Mouse (Mus musculus) heart, embryonic 14.5 days (tissue): ENCODE measurements around the gene Palm3. TPM values are rescaled to one million over a fixed set of nuclear protein-coding genes. Genes with fewer than 3 reads are reported as not detected.
A peak's percentile ranks its signal among the peaks of the same experiment; 100 is the strongest.

Source experiments
- ATAC-seq: fragments of 200-750 bp; cut with Nextera tagmentation; 2 replicates; pipeline ENCODE4 v1.8.0; 2017; ENCODE audit warnings: low read depth, moderate TSS enrichment; ENCODE audit not compliant: insufficient number of reproducible peaks, insufficient read depth, low FRiP score
- H3K27ac ChIP-seq, 2 experiments: fragments of 200-500 bp in 1 of 2; fragments of 300-500 bp in 1 of 2; sonication (generic) in 1 of 2; replicated peaks in 1 of 2; 2 replicates each; pipeline ENCODE4 v1.5.1; 2012 to 2014; ENCODE audit warnings: low read depth in 2 of 2, low read length in 2 of 2, control low read depth in 1 of 2, mild to moderate bottlenecking in 1 of 2, mixed read lengths in 1 of 2; ENCODE audit not compliant: control insufficient read depth in 1 of 2, insufficient read depth in 1 of 2
- H3K27me3 ChIP-seq: fragments of 300-500 bp; sonication (generic); 2 replicates; pipeline ENCODE4 v1.6.1; 2014; ENCODE audit warnings: mild to moderate bottlenecking, low read length, control low read depth; ENCODE audit not compliant: control insufficient read depth, insufficient read depth
- H3K36me3 ChIP-seq: fragments of 300-500 bp; sonication (generic); 2 replicates; pipeline ENCODE4 v1.6.1; 2014; ENCODE audit warnings: mild to moderate bottlenecking, control low read depth, low read length, mixed read lengths; ENCODE audit not compliant: control insufficient read depth, insufficient read depth
- H3K4me1 ChIP-seq, 2 experiments: fragments of 200-500 bp in 1 of 2; fragments of 300-500 bp in 1 of 2; sonication (generic) in 1 of 2; 2 replicates each; pipeline ENCODE4 v1.6.1; 2012 to 2014; ENCODE audit warnings: low read length in 2 of 2, control low read depth in 1 of 2, mixed read lengths in 1 of 2; ENCODE audit not compliant: control insufficient read depth in 2 of 2, insufficient read depth in 2 of 2
- H3K4me2 ChIP-seq: fragments of 300-500 bp; sonication (generic); 2 replicates; pipeline ENCODE4 v1.6.1; 2014; ENCODE audit warnings: mild to moderate bottlenecking, low read length
- H3K4me3 ChIP-seq, 2 experiments: fragments of 200-500 bp in 1 of 2; fragments of 300-500 bp in 1 of 2; sonication (generic) in 1 of 2; 2 replicates each; pipeline ENCODE4 v1.5.1; 2012 to 2014; ENCODE audit warnings: low read length in 2 of 2, mild to moderate bottlenecking in 2 of 2, control low read depth in 1 of 2, low read depth in 1 of 2, moderate library complexity in 1 of 2; ENCODE audit not compliant: control insufficient read depth in 1 of 2, insufficient read depth in 1 of 2
- H3K9ac ChIP-seq: fragments of 300-500 bp; sonication (generic); 2 replicates; pipeline ENCODE4 v1.6.1; 2014; ENCODE audit warnings: mild to moderate bottlenecking, low read length
- H3K9me3 ChIP-seq: fragments of 300-500 bp; sonication (generic); 2 replicates; pipeline ENCODE4 v1.6.1; 2016; ENCODE audit warnings: low read length, control low read depth; ENCODE audit not compliant: control insufficient read depth
- WGBS: fragments of 180-500 bp; shearing (Covaris S2); extraction: QIAGEN DNeasy Blood & Tissue Kit; methylation state at CpG from one replicate; pipeline ENCODE4 v1.1.7; 2014; 5-methylcytosine and 5-hydroxymethylcytosine counted together
- polyA plus RNA-seq: library from polyadenylated mRNA; unstranded; fragments of >200 nt; fragmentation: Nextera tagmentation; extraction: Ambion mirVana; gene quantifications from 2 replicates; pipeline ENCODE4 v1.2.1, GENCODE M21; 2014

Palm3 gene
- polyA plus RNA-seq, 1 experiment from 2014 or later, result 1.2 TPM

DNA sequence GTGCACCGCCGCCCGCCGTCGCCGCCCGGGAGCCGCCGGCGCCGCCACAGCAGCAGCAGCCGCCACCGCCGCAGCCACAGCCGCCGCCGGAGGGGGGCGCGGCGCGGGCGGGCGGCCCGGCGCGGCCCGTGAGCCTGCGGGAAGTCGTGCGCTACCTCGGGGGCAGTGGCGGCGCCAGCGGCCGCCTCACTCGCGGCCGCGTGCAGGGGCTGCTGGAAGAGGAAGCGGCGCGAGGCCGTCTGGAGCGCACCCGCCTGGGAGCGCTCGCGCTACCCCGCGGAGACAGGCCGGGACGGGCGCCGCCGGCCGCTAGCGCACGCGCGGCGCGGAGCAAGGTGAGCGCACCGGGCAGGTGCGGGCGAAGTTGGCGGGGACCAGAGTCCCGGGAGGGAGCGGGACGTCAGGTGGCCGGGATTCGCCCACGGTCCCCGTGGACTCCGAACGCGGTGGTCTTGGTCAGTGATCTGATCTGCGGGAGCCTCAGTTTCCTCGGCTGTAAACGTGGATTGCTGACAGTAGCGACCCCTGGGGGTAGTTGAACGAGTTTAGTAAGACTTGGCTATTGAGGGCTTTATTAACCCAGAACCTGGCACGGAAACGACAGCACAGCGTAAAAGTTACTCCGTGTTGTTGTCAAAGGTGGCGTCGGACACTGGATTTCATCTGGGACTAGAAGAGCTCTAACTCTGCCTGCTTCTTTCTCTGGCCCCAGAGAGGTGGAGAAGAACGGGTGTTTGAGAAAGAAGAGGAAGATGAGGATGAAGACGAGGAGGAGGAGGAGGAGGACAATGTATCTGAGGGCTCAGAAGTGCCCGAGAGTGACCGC lies 22.8 kb upstream of the Palm3 start:
- WGBS, result 2% methylated on average over 62 of the region's 92 CpGs
- Histone ChIP-seq H3K27ac (peak overlapping the region; percentile 6 to 95; a peak in 3 of 4 replicates), H3K4me2 (peak overlapping the region; percentile 94), H3K36me3 (peaks cover 57% of the 10 kb centered on the region), H3K9me3 (no peaks in the 10 kb centered on the region), H3K9ac (peak overlapping the region; percentile 91), H3K4me3 (peak overlapping the region; percentile 52 to 82), H3K27me3 (no peaks in the 10 kb centered on the region), H3K4me1 (peaks cover 15 to 19% of the 10 kb centered on the region in 2 experiments)
- ATAC-seq, result no peak

DNA sequence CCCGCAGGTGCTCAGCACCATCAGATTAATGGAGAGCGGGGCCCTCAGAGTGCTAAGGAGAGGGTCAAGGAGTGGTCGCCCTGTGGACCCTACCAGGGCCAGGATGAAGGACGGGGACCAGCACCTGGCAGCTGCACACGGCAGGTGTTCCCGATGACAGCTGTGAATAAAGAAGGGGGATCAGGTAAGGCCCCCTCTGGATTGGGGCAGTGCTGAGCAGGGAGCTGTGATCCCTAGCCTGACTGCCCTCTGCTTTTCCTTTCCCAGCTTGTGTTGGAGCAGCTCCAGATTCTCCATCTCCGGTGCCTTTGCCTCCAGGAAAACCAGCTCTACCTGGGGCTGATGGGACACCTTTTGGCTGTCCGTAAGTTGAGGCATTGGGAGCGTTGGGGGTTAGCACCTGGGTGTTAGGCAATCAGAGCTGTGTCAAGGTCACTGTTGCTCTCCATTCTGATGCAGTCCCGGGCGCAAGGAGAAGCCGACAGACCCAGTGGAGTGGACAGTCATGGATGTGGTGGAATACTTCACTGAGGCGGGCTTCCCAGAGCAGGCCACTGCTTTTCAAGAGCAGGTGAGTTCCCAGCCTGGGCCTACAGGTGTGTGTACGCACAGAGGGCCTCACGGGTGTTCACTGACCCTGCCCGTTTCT lies 22.1 kb upstream of the Palm3 start:
- Histone ChIP-seq H3K4me2 (peak overlapping the region; percentile 94), H3K4me3 (peak overlapping the region; percentile 52 to 82), H3K4me1 (peaks cover 18 to 25% of the 10 kb centered on the region in 2 experiments), H3K9ac (peak overlapping the region; percentile 91), H3K27ac (no peak overlapping the region), H3K36me3 (peaks cover 50% of the 10 kb centered on the region), H3K27me3 (no peaks in the 10 kb centered on the region), H3K9me3 (no peaks in the 10 kb centered on the region)
- 66% methylated on average over 16 of the region's 16 CpGs for WGBS
- no peak for ATAC-seq

DNA sequence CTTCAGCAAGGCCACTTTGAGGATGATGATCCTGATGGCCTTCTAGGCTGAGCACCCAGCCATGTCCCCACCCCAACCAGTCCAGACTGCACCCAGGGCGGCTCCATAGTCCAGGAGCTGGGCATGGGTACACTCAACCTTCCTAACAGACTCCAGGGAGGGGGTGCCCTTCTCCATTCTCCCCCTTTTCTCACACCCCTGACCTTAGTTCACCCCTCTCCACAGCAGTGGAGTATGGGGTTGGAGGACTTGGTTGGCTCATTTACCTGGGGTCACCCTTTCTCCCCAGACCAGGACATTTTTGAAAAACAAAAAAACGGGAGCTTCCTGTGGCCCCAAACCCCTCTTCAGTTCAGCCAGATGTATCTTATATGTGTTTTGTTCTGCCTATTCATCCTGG lies 21.4 kb upstream of the Palm3 start:
- H3K27me3 ChIP-seq, result no peaks in the 10 kb centered on the region
- 100% methylated on average over 2 of the region's 2 CpGs for WGBS
- no peak for ATAC-seq
- H3K4me2 ChIP-seq, result no peak overlapping the region; the same call in 1 of the 2 replicates
- no peaks in the 10 kb centered on the region for H3K9me3 ChIP-seq
- peaks cover 44% of the 10 kb centered on the region for H3K36me3 ChIP-seq
- H3K9ac ChIP-seq, result no peak overlapping the region
- peaks cover 18 to 27% of the 10 kb centered on the region in 2 experiments for H3K4me1 ChIP-seq
- no peak overlapping the region for H3K4me3 ChIP-seq
- no peak overlapping the region for H3K27ac ChIP-seq

DNA sequence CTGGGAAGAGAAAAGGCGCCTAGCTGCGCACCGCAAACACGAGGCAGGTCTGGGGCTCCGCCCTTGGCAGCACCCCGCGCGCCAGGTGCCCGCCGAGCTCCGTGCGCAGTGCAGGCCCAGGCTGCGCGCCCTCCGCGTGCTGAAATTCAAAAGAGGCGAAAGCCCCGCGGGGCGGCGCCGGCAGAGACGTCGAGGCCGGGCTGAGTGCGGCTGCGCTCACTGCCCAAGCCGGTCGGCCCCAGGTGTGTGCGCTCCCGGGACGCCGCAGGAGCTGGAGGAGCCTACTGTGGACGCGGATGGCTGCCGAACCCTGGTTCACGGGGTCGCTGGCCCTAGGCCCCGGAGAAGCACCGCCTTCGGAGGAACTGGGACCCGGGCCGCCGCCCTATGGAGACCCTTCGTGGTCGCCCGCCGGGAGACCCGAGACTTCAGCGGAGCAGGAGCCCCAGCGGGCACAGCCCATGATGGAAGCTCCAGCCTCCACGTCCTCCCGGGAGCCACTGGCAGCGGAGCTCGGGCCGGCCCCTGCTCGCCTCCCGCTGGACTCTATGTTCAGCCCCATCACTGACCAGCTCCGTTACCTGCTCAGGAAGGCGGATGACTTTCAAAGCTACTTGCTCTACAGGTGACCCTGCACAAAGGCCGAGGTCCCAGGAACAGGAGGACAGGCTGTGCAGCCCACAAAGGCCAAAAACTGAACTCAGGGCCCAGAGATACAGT lies 19.8 kb upstream of the Palm3 start, which contains the start of gene 1700067K01Rik:
TSS of gene 1700067K01Rik (plus strand) at position 222 of the 720 bp plus-strand sequence.
- peak within 1 kb of the TSS; percentile 32; the same call in 1 of the 2 replicates for H3K9ac ChIP-seq
- ATAC-seq, result no peak
- H3K36me3 ChIP-seq, result peaks cover 35% of the 10 kb centered on the region
- H3K9me3 ChIP-seq, result no peaks in the 10 kb centered on the region
- H3K27ac ChIP-seq, result no peak within 1 kb of the TSS
- H3K4me1 ChIP-seq, result peaks cover 15 to 24% of the 10 kb centered on the region in 2 experiments
- H3K4me2 ChIP-seq, result no peak within 1 kb of the TSS; the same call in 1 of the 2 replicates
- 44% methylated on average over 61 of the region's 61 CpGs for WGBS
- H3K27me3 ChIP-seq, result no peaks in the 10 kb centered on the region
- no peak within 1 kb of the TSS for H3K4me3 ChIP-seq

DNA sequence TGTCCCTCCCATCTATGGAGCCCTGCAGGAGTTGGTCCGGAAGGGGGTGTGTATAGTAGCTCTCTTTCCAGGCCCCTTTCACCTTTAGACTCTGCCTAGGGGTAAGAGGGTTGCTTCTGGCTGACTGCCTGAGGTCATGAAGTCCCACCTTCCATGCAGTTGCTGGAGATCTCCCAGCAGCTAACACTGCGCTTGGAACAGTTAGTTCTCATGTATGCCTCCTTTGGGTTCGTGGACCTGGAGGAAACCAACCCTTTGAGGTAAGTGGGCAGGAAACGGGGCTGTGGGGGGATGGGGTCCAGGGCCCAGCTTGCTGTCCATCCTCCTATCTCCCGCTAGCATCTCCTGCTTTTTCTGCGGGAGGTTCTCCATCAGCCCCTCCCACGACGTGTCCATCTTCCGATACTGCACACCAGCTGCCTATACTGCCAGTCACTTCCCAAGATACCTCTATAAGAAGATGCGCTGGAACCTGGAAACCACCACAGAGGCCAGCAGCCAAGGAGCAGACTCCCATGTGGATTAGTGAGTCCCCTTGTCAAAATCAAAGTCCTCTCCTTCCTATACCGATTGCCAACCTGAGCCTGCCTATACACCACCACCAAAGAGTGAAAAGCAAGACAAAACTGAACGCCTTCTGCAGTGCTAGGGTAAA lies 18.2 kb upstream of the Palm3 start:
- Histone ChIP-seq H3K9me3 (no peaks in the 10 kb centered on the region), H3K36me3 (peaks cover 35% of the 10 kb centered on the region), H3K4me2 (no peak overlapping the region), H3K27me3 (no peaks in the 10 kb centered on the region), H3K9ac (no peak overlapping the region), H3K4me1 (peaks cover 14 to 23% of the 10 kb centered on the region in 2 experiments), H3K4me3 (no peak overlapping the region), H3K27ac (no peak overlapping the region)
- WGBS, result 69% methylated on average over 12 of the region's 12 CpGs
- ATAC-seq, result no peak

DNA sequence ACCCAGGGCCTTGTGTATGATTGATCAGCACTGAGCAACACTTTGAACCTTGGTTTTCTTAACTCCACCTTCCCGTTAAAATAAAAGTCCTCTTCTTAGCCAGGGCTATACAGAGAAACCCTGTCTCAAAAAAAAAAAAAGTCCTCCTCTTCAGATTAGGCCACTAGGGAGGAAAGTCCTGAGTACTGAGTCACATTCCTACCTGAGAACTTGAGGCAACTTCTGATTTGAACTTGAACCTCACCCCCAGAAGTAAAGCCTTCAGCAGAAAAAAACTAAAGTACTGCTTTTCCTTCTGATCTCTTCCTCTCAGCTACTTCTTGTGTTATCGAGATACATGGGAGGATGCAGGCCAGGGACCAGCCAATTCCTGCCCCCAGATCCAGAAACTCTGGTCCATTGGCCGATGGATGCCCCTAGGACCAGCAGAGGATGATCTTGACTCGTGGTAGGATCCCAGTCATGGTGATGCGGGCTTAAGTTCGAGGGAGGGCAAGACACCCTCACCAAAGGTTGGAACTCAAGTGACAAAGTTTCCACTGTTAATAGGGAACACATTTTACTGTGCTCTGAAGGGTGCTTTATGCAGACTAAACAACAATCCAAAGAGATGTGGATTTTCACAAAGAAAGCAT lies 17.5 kb upstream of the Palm3 start:
- Histone ChIP-seq H3K9me3 (no peaks in the 10 kb centered on the region), H3K36me3 (peaks cover 35% of the 10 kb centered on the region), H3K4me1 (peaks cover 13 to 22% of the 10 kb centered on the region in 2 experiments), H3K27me3 (no peaks in the 10 kb centered on the region), H3K4me3 (peak overlapping the region in 1 of 2 experiments; percentile 65; a peak in 2 of 4 replicates), H3K27ac (no peak overlapping the region), H3K9ac (peak overlapping the region; percentile 80), H3K4me2 (peak overlapping the region; percentile 88)
- WGBS, result 76% methylated on average over 6 of the region's 6 CpGs
- no peak for ATAC-seq
